ENCODE assay signal across 22 mouse cellular contexts in genomic region chr4:83316718-83317117, GRCm38 (mm10). TPM values are rescaled to one million over a fixed set of nuclear protein-coding genes. Genes with fewer than 3 reads are reported as not detected.
DNase-seq lines count a peak whose midpoint lies in the region; TF ChIP-seq lines count a peak whose summit lies in the region.
"Had no signal": no experiment of that assay in that cellular context is flagged by ENCODE, and none has a peak within 500 bp of the region (broad histone marks: within the 10 kb centered on the region; RNA-seq: fewer than 3 reads in every experiment).

No protein-coding gene starts in this region.

- in situ Hi-C loops in CH12.LX (cut with MboI; ENCODE audit: low pct_ligation_motif_present, low pct_unique_long_range_greater_than_20kb, low sequenced_read_pairs) = loop anchor here (10.0 to 25.0 kb wide), 2 partner anchors 52 to 196 kb away; no protein-coding TSS in a partner anchor

- no peak for TF ChIP-seq POLR2A in CH12.LX (IDR thresholded peaks at IDR 0.05; ENCODE audit: low read depth, low read length)

- WGBS in limb, embryonic 10.5 days = 77% methylated on average over 3 of the region's 3 CpGs

- peak overlapping the region; percentile 28; the same call in 1 of the 2 replicates for H3K9ac ChIP-seq in CH12.LX (ENCODE audit: insufficient read depth, low read depth)
- H3K9ac ChIP-seq: embryonic facial prominence, embryonic 13.5 days; heart, embryonic 13.5 days; hindbrain, embryonic 15.5 days; limb, embryonic 12.5 days; liver, embryonic 14.5 days; lung, embryonic 15.5 days; neural tube, embryonic 12.5 days; stomach, embryonic 15.5 days had no signal

- H3K4me2 ChIP-seq in CH12.LX (ENCODE audit: insufficient read depth, low read depth, poor library complexity, severe bottlenecking) = no peak overlapping the region
- H3K4me2 ChIP-seq: embryonic facial prominence, embryonic 13.5 days; heart, embryonic 13.5 days; hindbrain, embryonic 15.5 days; limb, embryonic 12.5 days; lung, embryonic 15.5 days; midbrain, embryonic 11.5 days; neural tube, embryonic 12.5 days; stomach, embryonic 15.5 days had no signal

- H3K36me3 ChIP-seq in CH12.LX (replicated peaks in 1 of 2; ENCODE audit: control insufficient read depth in 1 of 2, insufficient read depth in 1 of 2, low read length in 1 of 2) = peaks cover 0 to 20% of the 10 kb centered on the region in 2 experiments
- no peaks in the 10 kb centered on the region for H3K36me3 ChIP-seq in limb, embryonic 10.5 days
- H3K36me3 ChIP-seq: embryonic facial prominence, embryonic 13.5 days; heart, embryonic 13.5 days; hindbrain, embryonic 15.5 days; limb, embryonic 12.5 days; lung, embryonic 15.5 days; neural tube, embryonic 12.5 days; stomach, embryonic 15.5 days had no signal

- intact Hi-C loops in heart, postnatal 14 days (cut with DNase I) = no loop called here

- dilution Hi-C loops in CH12.LX (cut with MboI; ENCODE audit: extremely low pct_ligation_motif_present, extremely low pct_unique_long_range_greater_than_20kb, low sequenced_read_pairs) = no loop called here

- H3K4me1 ChIP-seq in CH12.LX (ENCODE audit: control insufficient read depth in 1 of 2, insufficient read depth in 2 of 2) = peaks cover 17 to 45% of the 10 kb centered on the region in 2 experiments
- H3K4me1 ChIP-seq in limb, embryonic 10.5 days = peaks cover 13% of the 10 kb centered on the region

- DNase-seq in kidney, postnatal 10 days = peak; percentile 47
- no peak for DNase-seq in kidney, adult 8-10 months
- DNase-seq in 3134 (ENCODE audit: extremely low read depth, insufficient read length, low spot score) = peak; percentile 46
- no peak for DNase-seq in CH12.LX (ENCODE audit: extremely low read depth)
- DNase-seq in ZHBTc4 (ENCODE audit: low read depth, low spot score) = peak; percentile 59
- no peak for DNase-seq in frontal cortex, postnatal 10 days (ENCODE audit: low spot score in 2 of 2)
- DNase-seq in limb, embryonic 10.5 days (ENCODE audit: low spot score) = no peak
- DNase-seq in heart, postnatal 14 days = no peak
- DNase-seq: adrenal gland, postnatal 25 days; cerebellum, adult 11-12 months; heart, postnatal 36 days; kidney, adult 11 months; thymus, postnatal 36 days had no signal

- TF ChIP-seq CTCF in CH12.LX (conservative IDR thresholded peaks at IDR 0.05 in 1 of 2, IDR thresholded peaks at IDR 0.05 in 1 of 2; ENCODE audit: low read depth in 2 of 2, low read length in 2 of 2) = no peak

- H3K79me2 ChIP-seq in CH12.LX (replicated peaks; ENCODE audit: control insufficient read depth, extremely low read depth, insufficient read depth, poor library complexity, severe bottlenecking) = peaks cover 24% of the 10 kb centered on the region

- TF ChIP-seq EP300 in CH12.LX (IDR thresholded peaks at IDR 0.05; ENCODE audit: low read length) = no peak

- no peaks in the 10 kb centered on the region for H3K27me3 ChIP-seq in CH12.LX (replicated peaks)
- peaks cover 5% of the 10 kb centered on the region; the same call in 1 of the 2 replicates for H3K27me3 ChIP-seq in limb, embryonic 10.5 days (ENCODE audit: low read depth, poor library complexity, severe bottlenecking)
- H3K27me3 ChIP-seq: embryonic facial prominence, embryonic 13.5 days; lung, embryonic 15.5 days; neural tube, embryonic 12.5 days; stomach, embryonic 15.5 days had no signal

- no peaks in the 10 kb centered on the region for H3K9me3 ChIP-seq in CH12.LX (replicated peaks; ENCODE audit: low read length)
- H3K9me3 ChIP-seq in limb, embryonic 10.5 days (replicated peaks) = no peaks in the 10 kb centered on the region
- H3K9me3 ChIP-seq: embryonic facial prominence, embryonic 13.5 days; heart, embryonic 13.5 days; hindbrain, embryonic 15.5 days; limb, embryonic 12.5 days; lung, embryonic 15.5 days; neural tube, embryonic 12.5 days; stomach, embryonic 15.5 days had no signal

- no peak overlapping the region for H3K27ac ChIP-seq in CH12.LX (ENCODE audit: insufficient read depth, low read depth)
- H3K27ac ChIP-seq in limb, embryonic 10.5 days = no peak overlapping the region
- H3K27ac ChIP-seq: embryonic facial prominence, embryonic 13.5 days; heart, embryonic 13.5 days; hindbrain, embryonic 15.5 days; limb, embryonic 12.5 days; liver, embryonic 14.5 days; lung, embryonic 15.5 days; neural tube, embryonic 12.5 days; stomach, embryonic 15.5 days had no signal

- no peak overlapping the region for H3K4me3 ChIP-seq in CH12.LX (replicated peaks in 1 of 3; ENCODE audit: low read depth in 2 of 3, low read length in 2 of 3, poor library complexity in 1 of 3)
- no peak overlapping the region for H3K4me3 ChIP-seq in limb, embryonic 10.5 days
- H3K4me3 ChIP-seq: embryonic facial prominence, embryonic 13.5 days; heart, embryonic 13.5 days; hindbrain, embryonic 15.5 days; limb, embryonic 12.5 days; lung, embryonic 15.5 days; neural tube, embryonic 12.5 days; stomach, embryonic 15.5 days had no signal

- no peak for TF ChIP-seq RAD21 in CH12.LX (IDR thresholded peaks at IDR 0.05; ENCODE audit: low read depth, low read length)

TF ChIP-seq in CH12.LX, 34 proteins besides CTCF, POLR2A, EP300 and RAD21:
- no peak for TF ChIP-seq IRF4 (IDR thresholded peaks at IDR 0.05; ENCODE audit: low read depth, low read length)
- TF ChIP-seq ELF1 (IDR thresholded peaks at IDR 0.05; ENCODE audit: low read depth, low read length) = no peak
- no peak for TF ChIP-seq CHD2 (IDR thresholded peaks at IDR 0.05; ENCODE audit: low read length)
- no peak for TF ChIP-seq BHLHE40 (IDR thresholded peaks at IDR 0.05; ENCODE audit: low read depth, low read length)
- TF ChIP-seq SIN3A (IDR thresholded peaks at IDR 0.05; ENCODE audit: low read length) = no peak
- no peak for TF ChIP-seq ZMIZ1 (IDR thresholded peaks at IDR 0.05; ENCODE audit: low read depth, low read length)
- TF ChIP-seq POLR2AphosphoS2 (IDR thresholded peaks at IDR 0.05; ENCODE audit: low read depth, low read length) = no peak
TF ChIP-seq in CH12.LX: peak in this region for 0.

RNA-seq across cellular contexts. Expression of gene Ttc39b, which starts 7.3 kb away (rescaled TPM):
- total RNA-seq in CH12.LX (2012; rRNA removed) (12.6 and 14.7 TPM in 2 replicates), CH12.LX (2014; rRNA removed) (16.7 and 17.3 TPM in 2 replicates)
- polyA plus RNA-seq in CH12.LX (2012; ENCODE audit: insufficient read length, low read depth) = 15.7 and 17.8 TPM in 2 replicates
- polyA plus RNA-seq in limb, embryonic 10.5 days (2016; fragmentation: Nextera tagmentation; extraction: Ambion mirVana) = 1.4 and 2.1 TPM in 2 replicates
- total RNA-seq in heart, postnatal 14 days (2021) = 10 to 100 TPM; 13.4 to 17.7 TPM

Comparison
In these comparisons a context has a peak if more than half of its experiments do, and no peak if none do; other contexts are left out.
1. DNase-seq: peak in kidney, postnatal 10 days (single experiment), 3134 (single experiment) and ZHBTc4 (single experiment); none in kidney, adult 8-10 months (0 of 2), CH12.LX (single experiment), frontal cortex, postnatal 10 days (0 of 2), limb, embryonic 10.5 days (single experiment) and heart, postnatal 14 days (0 of 2).